Mouse (Mus musculus) testis, adult 2 months (tissue): ENCODE data around the gene Aip. TPM values are rescaled to one million over a fixed set of nuclear protein-coding genes. Genes with fewer than 3 reads are reported as not detected.

Experiments
- H3K27ac ChIP-seq: fragments of 200-500 bp; 2 replicates; pipeline ENCODE4 v1.5.1; 2012; ENCODE audit warnings: low read depth, low read length; ENCODE audit not compliant: control insufficient read depth, insufficient read depth
- H3K27me3 ChIP-seq: fragments of 200-500 bp; 2 replicates; pipeline ENCODE4 v1.6.1; 2012; ENCODE audit warnings: mild to moderate bottlenecking, low read length, moderate library complexity; ENCODE audit not compliant: control insufficient read depth, insufficient read depth
- H3K36me3 ChIP-seq: fragments of 200-500 bp; 2 replicates; pipeline ENCODE4 v1.6.1; 2012; ENCODE audit warnings: mild to moderate bottlenecking, low read length; ENCODE audit not compliant: control insufficient read depth, insufficient read depth
- H3K4me1 ChIP-seq: fragments of 200-500 bp; 2 replicates; pipeline ENCODE4 v1.6.1; 2012; ENCODE audit warnings: low read length; ENCODE audit not compliant: control insufficient read depth, insufficient read depth
- H3K4me3 ChIP-seq: fragments of 200-500 bp; 2 replicates; pipeline ENCODE4 v1.5.1; 2012; ENCODE audit warnings: low read depth, mild to moderate bottlenecking, low read length, moderate library complexity, mixed read lengths; ENCODE audit not compliant: control insufficient read depth
- CTCF ChIP-seq: fragments of 200-500 bp; IDR thresholded peaks from 2 replicates; pipeline ENCODE4 v1.5.1; 2012; ENCODE audit warnings: low read depth, mild to moderate bottlenecking, inconsistent platforms, low read length, moderate library complexity; ENCODE audit not compliant: control insufficient read depth, insufficient read depth, insufficient replicate concordance
- POLR2A ChIP-seq: fragments of 200-500 bp; IDR thresholded peaks from 2 replicates; pipeline ENCODE4 v1.6.1; 2012; ENCODE audit warnings: low read depth, mild to moderate bottlenecking, inconsistent platforms, low read length, moderate library complexity; ENCODE audit not compliant: control insufficient read depth
- polyA plus RNA-seq: library from polyadenylated mRNA; depleted of rRNA; stranded (reverse); fragments of >200 nt; gene quantifications from 2 replicates; pipeline ENCODE4 v1.2.3, GENCODE M21; 2012

The Aip gene
- polyA plus RNA-seq, 1 experiment, result 21.0 TPM

- Histone ChIP-seq H3K27me3 (no peaks in the 10 kb centered on the region), H3K4me3 (peak overlapping the region; percentile 95), H3K4me1 (peaks cover 42% of the 10 kb centered on the region), H3K27ac (peak overlapping the region; percentile 67), H3K36me3 (no peaks in the 10 kb centered on the region)
- TF ChIP-seq CTCF (no peak), POLR2A (no peak)
Measured at GRCm38 (mm10) chr19:4097441-4097825, 28.2 kb downstream of the Aip start.

GRCm38 (mm10) chr19:4096642-4097440 lies 28.8 kb downstream of the Aip start, which contains the start of gene Cdk2ap2:
TSS of gene Cdk2ap2 (plus strand) at chr19:4097182.
- no peaks in the 10 kb centered on the region for H3K27me3 ChIP-seq
- H3K27ac ChIP-seq, result peak within 1 kb of the TSS; percentile 93
- TF ChIP-seq POLR2A (peak; percentile 75), CTCF (no peak)
- H3K4me1 ChIP-seq, result peaks cover 42% of the 10 kb centered on the region
- H3K36me3 ChIP-seq, result no peaks in the 10 kb centered on the region
- peak within 1 kb of the TSS; percentile 95 for H3K4me3 ChIP-seq

GRCm38 (mm10) chr19:4095802-4096201 lies 29.9 kb downstream of the Aip start:
- Histone ChIP-seq H3K36me3 (no peaks in the 10 kb centered on the region), H3K27me3 (no peaks in the 10 kb centered on the region), H3K4me1 (peaks cover 32% of the 10 kb centered on the region), H3K27ac (no peak overlapping the region), H3K4me3 (no peak overlapping the region; the same call in 1 of the 2 replicates)
- TF ChIP-seq POLR2A, result no peak
- no peak for TF ChIP-seq CTCF

DNA sequence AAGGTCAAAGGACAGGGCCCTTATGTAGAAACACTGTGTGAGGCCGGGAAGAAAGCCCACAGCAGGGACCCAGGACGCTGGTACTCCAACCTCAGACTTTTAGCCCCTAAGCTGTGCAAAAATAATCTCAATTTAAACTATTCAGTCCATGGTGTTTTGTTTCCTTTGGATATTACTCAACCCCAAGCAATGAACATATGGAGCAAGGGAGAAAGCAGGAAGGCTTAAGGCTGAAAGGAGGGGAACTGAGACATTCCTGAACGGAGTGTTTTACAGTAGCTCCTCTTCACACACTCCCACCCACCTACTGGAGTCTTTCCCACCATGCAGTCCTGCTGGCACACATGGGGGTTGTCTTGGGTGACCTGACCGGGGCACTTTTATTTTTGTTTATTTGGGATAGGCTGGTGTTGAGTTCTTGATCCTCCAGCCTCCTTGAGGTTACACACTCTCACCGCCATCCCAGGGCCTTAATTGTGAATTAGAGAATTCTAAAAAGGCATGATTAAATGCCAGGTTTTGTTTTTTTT lies 30.8 kb downstream of the Aip start:
- Histone ChIP-seq H3K36me3 (no peaks in the 10 kb centered on the region), H3K27me3 (no peaks in the 10 kb centered on the region), H3K4me1 (peaks cover 23% of the 10 kb centered on the region), H3K27ac (no peak overlapping the region), H3K4me3 (no peak overlapping the region)
- no peak for TF ChIP-seq CTCF
- no peak for TF ChIP-seq POLR2A

- TF ChIP-seq CTCF (no peak), POLR2A (no peak)
- H3K36me3 ChIP-seq, result no peaks in the 10 kb centered on the region
- H3K27me3 ChIP-seq, result no peaks in the 10 kb centered on the region
- H3K4me1 ChIP-seq, result peaks cover 21% of the 10 kb centered on the region
- no peak overlapping the region for H3K4me3 ChIP-seq
- no peak overlapping the region for H3K27ac ChIP-seq
Measured at GRCm38 (mm10) chr19:4094348-4094747, 31.3 kb downstream of the Aip start.

- no peak overlapping the region for H3K4me3 ChIP-seq
- no peak for TF ChIP-seq CTCF
- TF ChIP-seq POLR2A, result no peak
- no peak overlapping the region for H3K27ac ChIP-seq
- H3K36me3 ChIP-seq, result no peaks in the 10 kb centered on the region
- H3K27me3 ChIP-seq, result no peaks in the 10 kb centered on the region
- peaks cover 17% of the 10 kb centered on the region for H3K4me1 ChIP-seq
Measured at GRCm38 (mm10) chr19:4093772-4094171, 31.9 kb downstream of the Aip start.

DNA sequence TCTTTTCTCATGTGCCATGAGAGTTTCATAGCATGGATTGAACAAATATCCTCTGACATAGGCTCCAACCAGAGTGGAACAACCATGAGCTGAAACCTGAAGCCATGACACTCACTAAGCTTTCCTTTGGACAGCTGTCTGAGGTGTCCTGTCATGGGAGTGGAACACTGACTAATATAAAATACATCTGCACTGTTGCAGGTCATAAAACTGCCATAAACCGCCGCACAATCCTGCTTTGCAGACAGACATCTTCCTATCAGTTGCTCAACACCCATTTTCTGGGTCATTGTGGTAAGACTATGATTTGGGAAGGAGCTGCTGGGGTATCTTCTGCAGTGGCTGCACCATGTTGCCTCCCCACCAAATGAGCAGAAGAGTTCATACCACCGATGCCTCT lies 32.9 kb downstream of the Aip start:
- TF ChIP-seq CTCF, result no peak
- TF ChIP-seq POLR2A, result no peak
- peaks cover 8% of the 10 kb centered on the region for H3K4me1 ChIP-seq
- no peaks in the 10 kb centered on the region for H3K27me3 ChIP-seq
- no peak overlapping the region for H3K4me3 ChIP-seq
- no peaks in the 10 kb centered on the region for H3K36me3 ChIP-seq
- H3K27ac ChIP-seq, result no peak overlapping the region
